Mouse (Mus musculus): ENCODE measurements around the gene Cap1.
A peak's percentile ranks its signal among the peaks of the same experiment; 100 is the strongest.
"Not testable (repeated sequence)": the region's sequence is repeated elsewhere in the genome, so short reads cannot be mapped to it uniquely, and the experiment has no call there.

The Cap1 gene

DNA sequence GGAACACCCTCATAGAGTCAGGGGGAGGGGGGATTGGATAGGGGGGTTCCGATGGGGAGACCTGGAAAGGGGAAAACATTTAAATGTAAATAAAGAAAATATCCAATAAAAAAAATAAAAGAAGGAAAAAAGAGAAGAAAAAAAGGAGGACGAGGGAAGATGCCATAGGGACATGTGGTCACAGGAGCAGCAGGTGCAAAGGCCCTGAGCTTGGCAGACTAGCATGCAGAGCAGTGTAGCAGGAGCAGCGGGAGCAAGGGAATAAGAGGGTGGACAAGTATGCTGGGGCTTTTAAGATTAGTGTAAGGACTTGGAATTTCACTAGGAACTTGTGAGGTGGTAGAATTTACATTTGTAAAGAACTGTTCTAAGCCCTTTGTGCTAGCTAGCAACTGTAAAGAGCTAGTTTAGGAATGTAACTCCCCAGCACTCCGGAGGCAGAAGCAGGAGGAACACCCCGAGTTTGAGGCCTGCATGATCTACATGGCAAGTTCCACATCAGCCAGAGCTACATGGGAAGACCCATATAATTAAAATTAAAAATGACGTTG is 48.6 kb downstream of the Cap1 start:
- DNase-seq (ENCODE audit: low spot score): no peak

DNA sequence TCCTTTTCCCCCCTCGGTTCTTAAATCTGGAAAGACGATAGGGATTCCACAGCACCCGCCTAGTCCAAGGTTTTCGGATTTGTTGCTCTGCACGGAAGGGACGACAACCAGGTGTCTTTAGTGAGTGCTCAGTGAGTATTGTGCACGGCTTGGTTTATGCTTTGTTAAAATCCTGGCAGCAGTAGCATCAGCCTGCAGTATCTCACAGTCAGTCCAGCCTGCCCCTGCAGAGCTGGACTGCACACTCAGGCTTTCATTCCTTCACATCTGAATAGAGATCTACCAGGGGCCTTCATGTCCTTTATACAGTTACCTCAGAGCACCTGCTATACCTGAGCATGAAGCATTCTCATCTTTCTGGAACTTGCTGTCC is 49.5 kb downstream of the Cap1 start:
- no peak for DNase-seq (ENCODE audit: low spot score)

DNA sequence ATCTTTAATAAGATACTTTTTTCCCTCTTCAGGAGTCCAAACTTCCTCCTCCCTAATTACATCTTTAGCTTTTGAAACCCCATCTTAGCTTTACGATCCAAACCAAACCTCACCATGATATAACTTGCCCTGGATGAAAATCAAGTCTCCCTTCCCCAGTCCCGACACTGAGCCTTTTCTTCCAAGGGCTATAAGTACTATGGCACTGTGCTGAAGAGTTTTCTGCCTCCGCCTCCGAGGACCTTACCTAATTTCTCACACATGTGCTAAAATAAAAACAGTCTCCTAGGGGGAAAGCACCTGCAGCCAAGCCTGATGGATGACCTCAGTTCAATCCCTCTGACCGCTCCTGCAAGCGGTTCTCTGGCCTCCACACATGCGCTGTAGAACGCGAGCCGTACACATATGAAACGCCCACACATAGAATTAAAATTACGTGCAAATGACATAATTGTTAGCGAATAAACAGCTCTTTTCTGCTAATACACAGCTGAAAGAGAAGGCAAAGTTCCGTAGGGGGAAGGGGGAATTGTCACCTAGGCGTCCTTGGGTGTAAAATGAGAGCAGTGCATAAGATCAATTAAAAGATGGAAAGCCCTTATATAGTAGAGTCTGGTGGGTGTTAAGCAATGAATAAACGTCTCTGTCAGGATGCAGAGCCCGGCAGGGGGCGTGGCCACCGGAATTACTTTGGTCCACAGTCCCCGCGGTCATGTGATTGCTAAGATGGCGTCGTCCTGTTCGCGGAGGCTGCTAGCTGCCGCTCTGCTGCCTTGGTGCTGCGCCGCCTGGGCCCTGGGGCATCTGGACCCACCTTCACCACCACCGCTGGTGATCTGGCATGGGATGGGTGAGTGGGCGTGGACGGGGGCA is 50.1 kb downstream of the Cap1 start, which contains the start of gene Ppt1:
Gene Ppt1, plus strand, starts transcription at position 713 of the 873 bp plus-strand sequence.
- DNase-seq (ENCODE audit: low spot score): peak; percentile 96

DNA sequence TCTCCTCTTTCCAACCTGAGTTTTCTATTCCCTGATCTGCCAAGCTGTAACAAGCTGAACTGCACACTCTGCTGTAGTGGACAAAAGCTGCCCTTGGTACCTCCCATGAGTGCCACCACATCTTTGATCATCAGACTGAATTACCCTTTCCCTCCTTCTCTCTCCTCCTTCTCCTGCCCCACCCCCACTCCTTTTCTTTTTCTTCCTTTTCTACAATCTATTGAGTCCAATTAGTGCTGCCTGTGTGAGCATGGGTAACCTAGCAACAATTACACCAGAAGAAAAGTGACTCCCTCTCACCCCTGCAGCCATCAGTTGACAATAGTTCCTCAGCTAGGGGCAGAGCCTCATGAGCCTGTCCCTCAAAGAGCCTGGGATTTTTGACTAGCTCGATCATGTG is 54.0 kb downstream of the Cap1 start:
- DNase-seq (ENCODE audit: low spot score): peak; percentile 86

DNA sequence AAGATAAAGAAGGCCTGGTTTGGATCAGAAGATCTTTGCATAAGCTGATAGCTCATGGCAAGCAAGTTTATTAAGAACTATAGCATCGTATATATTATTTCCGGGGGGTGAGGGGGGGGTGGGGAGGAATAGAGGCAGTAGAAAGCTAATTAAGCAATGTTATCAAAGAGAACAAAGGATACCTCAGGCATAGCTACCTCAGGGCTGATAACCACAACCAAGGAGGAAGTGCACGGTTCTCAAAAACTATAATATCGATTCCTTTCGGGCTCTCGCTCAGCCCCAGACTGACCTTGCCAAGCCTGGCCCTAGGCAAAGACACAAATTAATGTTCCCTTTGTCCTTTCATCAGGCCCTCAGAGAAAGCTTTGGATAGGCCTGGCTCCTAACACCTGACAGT is 56.5 kb downstream of the Cap1 start:
- DNase-seq (ENCODE audit: low spot score): no peak

DNA sequence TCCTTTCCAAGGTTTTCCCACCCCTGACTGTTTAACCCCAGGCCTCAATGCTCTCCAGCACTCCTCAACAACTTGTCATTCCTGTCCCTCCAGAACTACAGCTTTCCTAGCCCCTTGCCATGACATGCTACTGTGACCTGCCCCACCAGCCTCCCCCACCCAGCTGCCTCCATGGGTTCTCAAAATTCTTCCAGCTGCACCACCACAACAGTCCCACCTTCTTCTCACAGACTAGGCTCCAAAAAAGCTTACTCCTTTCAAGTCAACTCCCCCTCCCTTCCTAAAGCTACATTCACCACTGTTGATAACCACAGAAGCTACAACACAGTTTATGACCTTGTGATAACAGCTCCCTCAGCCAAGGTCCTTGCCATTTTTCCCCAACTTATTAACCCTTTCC is 58.2 kb downstream of the Cap1 start:
- no peak for DNase-seq (ENCODE audit: low spot score)

DNA sequence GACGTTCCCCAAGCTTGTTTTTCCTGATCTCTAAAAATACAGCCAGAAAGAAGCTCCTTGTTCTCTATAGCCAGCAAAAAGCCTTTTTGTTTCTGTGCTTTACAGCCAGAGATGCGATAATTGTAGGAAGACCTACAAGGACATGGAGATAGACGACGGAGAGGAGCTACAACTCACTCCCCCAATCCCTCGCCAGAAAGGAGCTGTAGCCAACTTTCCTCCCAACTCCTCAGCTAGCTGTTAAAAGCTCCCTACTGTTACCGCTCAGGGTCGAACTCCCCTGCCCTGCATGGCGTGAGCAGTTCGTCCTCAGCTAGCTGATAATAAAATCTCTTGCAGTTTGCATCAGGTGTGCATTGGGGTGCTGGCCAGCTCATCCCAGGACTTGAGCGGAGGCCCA is 64.9 kb downstream of the Cap1 start:
- not testable (repeated sequence) for DNase-seq (ENCODE audit: low spot score)

DNA sequence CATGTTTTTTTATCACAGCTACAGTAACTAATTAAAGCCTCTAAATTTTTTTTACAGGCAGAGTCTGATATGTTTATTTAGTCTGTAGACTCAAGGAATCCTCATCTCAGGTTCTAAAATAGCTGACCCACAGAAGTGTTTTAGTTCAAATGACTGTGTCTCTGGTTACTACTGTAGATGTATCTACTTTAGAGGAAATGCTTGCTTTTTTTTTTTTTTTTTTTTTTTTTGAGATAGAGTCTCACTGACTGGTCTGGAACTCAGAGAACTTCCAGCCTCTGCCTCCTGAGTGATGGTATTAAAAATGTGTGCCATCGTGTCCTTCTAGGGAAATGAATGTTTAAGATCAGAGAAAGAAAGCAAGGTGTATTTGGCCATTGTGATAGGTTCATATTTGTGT is 69.7 kb downstream of the Cap1 start:
- DNase-seq (ENCODE audit: low spot score): no peak

DNA sequence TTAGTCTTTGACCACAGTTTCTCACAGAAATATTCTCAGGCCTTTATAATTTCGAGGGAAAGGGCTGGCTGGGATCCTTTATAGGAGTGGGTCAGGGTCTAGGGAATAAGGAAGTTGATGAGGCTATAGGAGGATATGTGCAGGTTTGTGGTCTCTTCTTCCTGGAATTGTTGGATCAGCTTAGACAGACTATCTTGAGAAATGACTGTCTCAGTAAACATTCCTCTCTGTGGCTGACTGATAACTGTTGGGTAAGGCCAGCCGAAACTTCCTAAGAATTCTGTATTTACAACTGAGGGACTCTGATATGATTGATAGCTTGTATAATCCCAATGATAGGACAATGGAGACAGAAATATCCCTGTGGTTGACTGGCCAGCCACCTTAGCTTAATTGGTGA is 74.0 kb downstream of the Cap1 start:
- DNase-seq (ENCODE audit: low spot score): no peak

DNA sequence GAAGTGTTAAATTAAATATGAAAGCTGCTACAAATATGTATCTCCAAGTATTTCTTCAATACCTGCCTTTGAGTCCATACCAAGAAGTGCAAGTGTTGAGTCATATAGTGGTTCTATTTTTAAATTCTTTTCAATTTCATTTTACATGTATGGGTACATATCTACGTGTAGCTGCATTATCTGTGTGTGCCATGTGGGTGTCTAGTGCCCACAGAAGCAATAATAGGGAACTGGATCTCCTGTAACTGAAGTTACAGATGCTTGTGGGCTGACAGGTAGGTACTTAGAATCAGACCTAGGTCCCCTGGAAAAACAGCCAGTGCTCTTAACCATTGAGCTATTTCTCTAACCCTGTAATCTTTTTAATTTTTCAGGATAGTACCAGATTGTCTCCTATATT is 74.7 kb downstream of the Cap1 start:
- DNase-seq (ENCODE audit: low spot score): no peak

Measured in embryo, embryonic 10.5 days (tissue).